Mouse (Mus musculus) bone marrow, adult 2 months (tissue): ENCODE measurements around the gene Fgfr2.

ENCODE experiments used
- CTCF ChIP-seq: fragments of 200-500 bp; IDR thresholded peaks from 2 replicates; pipeline ENCODE4 v1.5.1; 2011; ENCODE audit warnings: low read length, control low read depth; ENCODE audit not compliant: control insufficient read depth, insufficient read depth
- POLR2A ChIP-seq: fragments of 200-500 bp; IDR thresholded peaks from 2 replicates; pipeline ENCODE4 v1.6.1; 2011; ENCODE audit warnings: low read depth, mild to moderate bottlenecking, control low read depth, low read length, borderline replicate concordance; ENCODE audit not compliant: control insufficient read depth

GRCm38 (mm10) chr7:132242617-132243141 lies 880.5 kb downstream of the Fgfr2 start:
- TF ChIP-seq CTCF (no peak), POLR2A (no peak)
